Mouse (Mus musculus): Measurements from ENCODE around the gene Hyou1.
"Not testable (repeated sequence)": the region's sequence is repeated elsewhere in the genome, so short reads cannot be mapped to it uniquely, and the experiment has no call there.

The Hyou1 gene

GRCm38 (mm10) chr9:44406906-44407751 is 27.8 kb downstream of the Hyou1 start, which contains the start of the genes Rps25 and Trappc4:
Gene Rps25 (plus strand): TSS chr9:44407139.
Gene Trappc4 (minus strand): TSS chr9:44407600.
- peak; percentile 91 for DNase-seq

GRCm38 (mm10) chr9:44407752-44408097 is 28.4 kb downstream of the Hyou1 start:
- DNase-seq = no peak

GRCm38 (mm10) chr9:44408693-44409092 is 29.4 kb downstream of the Hyou1 start:
- not testable (repeated sequence) for DNase-seq

- DNase-seq = no peak
Measured at GRCm38 (mm10) chr9:44410647-44411336, 31.5 kb downstream of the Hyou1 start.

GRCm38 (mm10) chr9:44411601-44412130 is 32.4 kb downstream of the Hyou1 start:
- no peak for DNase-seq

- DNase-seq = no peak
Measured at GRCm38 (mm10) chr9:44412306-44412705, 33.0 kb downstream of the Hyou1 start.

GRCm38 (mm10) chr9:44412781-44413180 is 33.5 kb downstream of the Hyou1 start:
- no peak for DNase-seq

- no peak for DNase-seq
Measured at GRCm38 (mm10) chr9:44417156-44417891, 38.0 kb downstream of the Hyou1 start.

- DNase-seq = peak; percentile 96
Measured at GRCm38 (mm10) chr9:44417892-44418363, 38.6 kb downstream of the Hyou1 start.

- DNase-seq = no peak
Measured at GRCm38 (mm10) chr9:44418519-44419385, 39.5 kb downstream of the Hyou1 start, which contains the start of gene Ccdc84. Gene Ccdc84 (minus strand): TSS chr9:44418569.

GRCm38 (mm10) chr9:44419730-44420129 is 40.4 kb downstream of the Hyou1 start:
- not testable (repeated sequence) for DNase-seq

GRCm38 (mm10) chr9:44420280-44420898 is 41.1 kb downstream of the Hyou1 start:
- DNase-seq = no peak

- no peak for DNase-seq
Measured at GRCm38 (mm10) chr9:44423576-44423975, 44.3 kb downstream of the Hyou1 start.

- no peak for DNase-seq
Measured at GRCm38 (mm10) chr9:44432577-44433185, 53.4 kb downstream of the Hyou1 start.

GRCm38 (mm10) chr9:44435747-44436146 is 56.5 kb downstream of the Hyou1 start:
- DNase-seq = no peak

GRCm38 (mm10) chr9:44440961-44441360 is 61.7 kb downstream of the Hyou1 start, which contains the start of gene Foxr1:
Gene Foxr1 (minus strand): TSS chr9:44441136.
- no peak for DNase-seq

Data from right cerebral cortex, adult 18-20 months (tissue).